Mouse (Mus musculus) testis, adult 2 months (tissue): ENCODE measurements around the gene Vtn.

Source experiments
- CTCF ChIP-seq: fragments of 200-500 bp; IDR thresholded peaks from 2 replicates; pipeline ENCODE4 v1.5.1; 2012; ENCODE audit warnings: low read depth, mild to moderate bottlenecking, inconsistent platforms, low read length, moderate library complexity; ENCODE audit not compliant: control insufficient read depth, insufficient read depth, insufficient replicate concordance
- POLR2A ChIP-seq: fragments of 200-500 bp; IDR thresholded peaks from 2 replicates; pipeline ENCODE4 v1.6.1; 2012; ENCODE audit warnings: low read depth, mild to moderate bottlenecking, inconsistent platforms, low read length, moderate library complexity; ENCODE audit not compliant: control insufficient read depth

- no peak for TF ChIP-seq CTCF
- TF ChIP-seq POLR2A = no peak
Measured at GRCm38 (mm10) chr11:78495904-78496303, 3.0 kb upstream of the Vtn start.
